Mouse (Mus musculus): ENCODE measurements around the gene Grin2d. TPM values are rescaled to one million over a fixed set of nuclear protein-coding genes. Genes with fewer than 3 reads are reported as not detected.
A peak's percentile ranks its signal among the peaks of the same experiment; 100 is the strongest.

The Grin2d gene
- total RNA-seq, 2 experiments from 2014 or later: 10.7 to 10.9 TPM

DNA sequence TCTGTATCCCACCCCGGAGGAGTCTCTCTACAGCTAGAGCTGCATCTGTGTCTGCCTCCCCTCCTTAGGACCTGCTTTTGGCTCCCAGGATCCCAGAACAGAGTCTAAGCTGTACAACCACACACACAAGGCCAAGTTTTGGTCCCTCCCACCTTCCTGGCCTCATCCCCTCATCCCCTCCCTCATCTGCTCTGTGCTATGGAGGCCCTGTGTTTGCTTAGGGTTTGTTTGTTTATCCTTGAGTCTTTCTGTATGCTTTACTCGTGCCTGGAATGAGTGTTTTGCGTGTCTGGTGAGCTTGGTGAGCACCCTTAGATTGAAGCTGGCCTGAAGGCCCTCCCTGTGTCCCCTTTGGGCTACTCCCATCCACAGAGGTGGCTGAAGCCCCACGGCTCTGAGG is 19.2 kb downstream of the Grin2d start:
- no peak for DNase-seq (ENCODE audit: low spot score in 2 of 2)

DNA sequence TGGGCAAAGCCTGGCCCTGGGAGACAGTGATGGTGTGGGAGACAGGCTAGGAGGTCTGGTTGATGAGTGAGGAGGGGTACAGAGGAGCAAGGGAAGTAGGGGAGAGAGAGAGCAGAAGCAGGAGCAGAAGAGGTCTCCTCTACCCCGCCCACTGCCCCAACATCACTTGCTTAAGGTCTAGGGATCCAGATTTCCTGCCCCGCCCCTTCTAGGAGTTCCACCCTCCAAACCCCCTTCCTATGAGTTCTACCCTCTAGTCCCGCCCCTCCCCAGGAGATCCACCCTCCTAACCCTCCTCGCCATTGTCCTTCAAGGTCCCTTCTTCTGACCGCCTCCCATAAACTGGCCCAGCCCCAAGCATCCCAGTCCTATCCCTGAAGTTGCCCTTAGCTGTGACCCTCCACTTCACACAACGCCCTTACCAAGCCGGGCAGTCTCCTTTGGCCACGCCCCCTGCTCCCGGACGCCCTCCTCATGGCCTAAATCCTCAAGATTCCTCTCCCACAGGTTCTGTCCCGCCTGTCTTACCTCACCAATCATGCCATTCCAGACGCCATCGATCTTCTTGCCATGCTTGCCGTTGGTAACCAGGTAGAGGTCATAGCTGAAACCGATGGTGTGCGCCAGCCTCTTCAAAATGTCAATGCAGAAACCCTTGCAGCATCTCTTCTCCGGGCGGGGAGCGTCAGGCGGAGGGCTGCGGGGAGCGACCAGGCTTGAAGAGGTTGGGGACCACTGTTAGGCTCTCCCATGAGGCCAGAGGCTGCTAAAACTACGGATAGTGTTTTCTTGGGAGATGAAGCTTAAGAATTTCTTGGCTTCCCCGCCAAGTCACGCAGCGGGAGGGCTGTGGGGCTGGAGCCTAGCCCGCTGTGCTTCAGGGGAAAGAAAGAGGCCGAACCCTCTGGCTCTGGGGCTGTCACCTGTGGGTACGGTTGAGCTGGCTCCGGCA is 21.0 kb downstream of the Grin2d start:
- no peak for DNase-seq (ENCODE audit: low spot score in 2 of 2)

- DNase-seq (ENCODE audit: low spot score in 2 of 2): no peak
Observed at GRCm38 (mm10) chr7:45853089-45853488, 25.1 kb downstream of the Grin2d start.

DNA sequence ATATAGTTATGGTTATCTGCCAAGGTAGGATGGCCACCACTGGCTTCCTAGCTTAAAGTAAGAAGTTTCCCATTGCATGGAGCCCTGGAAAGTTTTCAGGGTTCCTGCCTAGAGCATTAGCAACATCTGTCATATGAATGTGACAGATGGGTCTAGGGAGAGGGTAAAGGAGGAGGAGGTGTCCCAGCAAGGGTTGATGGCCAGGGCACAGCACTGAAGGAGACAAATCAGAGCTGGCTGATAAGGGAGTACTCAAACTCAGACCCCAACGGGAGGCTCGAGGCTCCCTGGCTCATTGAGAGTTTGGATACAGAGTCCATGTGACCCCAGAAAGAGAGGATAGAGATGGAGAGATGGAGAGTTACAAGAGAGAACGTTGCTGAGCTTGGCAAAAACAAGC is 27.5 kb downstream of the Grin2d start:
- DNase-seq (ENCODE audit: low spot score in 2 of 2): no peak

GRCm38 (mm10) chr7:45848447-45849027 is 29.6 kb downstream of the Grin2d start:
- no peak for DNase-seq (ENCODE audit: low spot score in 2 of 2)

GRCm38 (mm10) chr7:45842950-45843744 is 35.0 kb downstream of the Grin2d start:
- no peak for DNase-seq (ENCODE audit: low spot score in 2 of 2)

- no peak for DNase-seq (ENCODE audit: low spot score in 2 of 2)
Observed at GRCm38 (mm10) chr7:45833924-45834323, 44.3 kb downstream of the Grin2d start.

GRCm38 (mm10) chr7:45833148-45833790 is 44.9 kb downstream of the Grin2d start:
- peak in 1 of 2 experiments; percentile 49 for DNase-seq (ENCODE audit: low spot score in 2 of 2)

DNA sequence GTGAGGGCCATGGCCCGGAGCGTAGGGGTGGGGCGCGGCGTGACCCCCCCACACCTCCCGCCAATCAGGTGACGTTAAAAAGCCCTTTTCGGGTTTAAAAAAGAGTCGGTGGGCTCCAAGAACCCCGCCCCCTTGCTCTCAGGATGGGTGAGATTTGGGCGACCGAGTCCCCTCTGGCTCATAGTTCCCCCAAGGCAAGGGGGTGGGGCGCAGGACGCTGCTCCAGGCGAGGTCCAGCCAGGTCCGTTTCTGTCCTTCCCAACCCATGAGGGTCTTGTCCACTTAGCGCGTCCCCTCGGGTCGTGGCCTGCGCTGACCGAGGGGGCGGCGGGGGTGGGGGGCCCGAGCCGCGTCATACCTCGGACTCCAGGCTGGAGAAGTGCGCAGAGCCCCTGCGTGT is 45.8 kb downstream of the Grin2d start:
- DNase-seq (ENCODE audit: low spot score in 2 of 2): no peak

DNA sequence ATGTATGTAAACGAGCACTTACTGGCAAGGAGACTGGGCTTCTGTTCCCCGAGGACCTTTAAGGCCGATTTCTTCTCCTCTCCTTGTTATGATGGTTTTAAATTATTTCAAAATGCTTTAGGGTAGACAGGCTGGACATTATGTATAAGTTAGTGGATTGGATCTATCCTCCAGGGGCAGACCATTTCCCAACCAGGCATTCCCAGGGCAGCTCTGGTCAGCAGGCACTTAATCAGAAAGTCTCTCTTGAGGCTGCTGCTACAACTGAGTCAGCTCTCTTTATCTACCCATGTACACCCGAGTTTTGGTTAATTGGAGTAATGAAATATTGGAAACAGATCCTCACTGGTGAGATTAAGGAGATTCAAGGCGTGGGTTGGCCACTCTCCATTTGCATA is 47.1 kb downstream of the Grin2d start:
- DNase-seq (ENCODE audit: low spot score in 2 of 2): no peak

GRCm38 (mm10) chr7:45830427-45831127 is 47.6 kb downstream of the Grin2d start, which contains the start of gene Grwd1:
Gene Grwd1 (minus strand): TSS chr7:45830944.
- peak; percentile 85 to 90 for DNase-seq (ENCODE audit: low spot score in 2 of 2)

- DNase-seq (ENCODE audit: low spot score in 2 of 2): no peak
Observed at GRCm38 (mm10) chr7:45826631-45827030, 51.5 kb downstream of the Grin2d start.

DNA sequence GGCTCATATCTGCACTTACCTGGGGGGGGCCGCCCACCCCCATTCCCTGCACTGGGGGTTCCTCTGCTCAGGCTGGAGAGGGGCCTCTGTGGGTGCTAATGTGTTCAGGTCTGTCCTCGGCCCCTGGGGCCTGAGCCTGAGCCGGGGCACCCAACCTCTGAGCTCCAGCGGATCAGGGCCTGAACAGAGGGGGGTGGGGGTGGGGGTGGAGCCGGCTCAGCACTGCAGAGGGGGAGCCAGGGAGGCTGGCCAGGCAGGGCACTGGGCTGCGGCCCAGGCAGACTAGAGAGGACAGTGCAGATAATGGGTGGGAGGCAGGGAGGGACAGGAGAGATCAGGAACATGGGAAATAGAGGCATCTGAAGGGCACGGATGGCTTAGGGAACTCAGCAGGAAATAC is 53.6 kb downstream of the Grin2d start, which contains the start of gene Kcnj14:
Kcnj14 (minus strand) TSS at position 185 of the 400 bp plus-strand sequence.
- no peak for DNase-seq (ENCODE audit: low spot score in 2 of 2)

DNA sequence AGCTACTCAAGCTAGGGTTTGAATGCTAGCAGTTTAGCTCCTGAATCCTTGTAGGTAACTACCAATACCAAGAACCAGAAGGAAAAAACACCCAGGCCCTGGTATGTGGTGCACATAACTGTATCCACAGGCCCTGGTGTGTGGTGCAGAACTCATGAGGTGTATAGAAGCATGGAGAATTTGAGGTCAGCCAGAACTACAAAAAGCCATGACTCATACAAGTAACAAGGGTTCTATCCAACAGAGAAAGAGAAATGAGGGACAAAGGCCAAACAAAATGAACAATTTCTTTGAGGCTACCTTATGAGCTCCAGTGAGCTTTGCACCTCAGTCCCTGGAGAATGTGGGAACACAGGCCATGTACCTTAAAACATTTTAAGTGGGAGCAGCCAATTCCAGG is 57.3 kb downstream of the Grin2d start:
- no peak for DNase-seq (ENCODE audit: low spot score in 2 of 2)

GRCm38 (mm10) chr7:45819843-45820242 is 58.3 kb downstream of the Grin2d start:
- DNase-seq (ENCODE audit: low spot score in 2 of 2): no peak

- DNase-seq (ENCODE audit: low spot score in 2 of 2): no peak
Observed at GRCm38 (mm10) chr7:45815984-45816351, 62.2 kb downstream of the Grin2d start.

- no peak for DNase-seq (ENCODE audit: low spot score in 2 of 2)
Observed at GRCm38 (mm10) chr7:45815323-45815983, 62.7 kb downstream of the Grin2d start.

- DNase-seq (ENCODE audit: low spot score in 2 of 2): no peak
Observed at GRCm38 (mm10) chr7:45814841-45815240, 63.3 kb downstream of the Grin2d start.

GRCm38 (mm10) chr7:45813787-45814779 is 64.1 kb downstream of the Grin2d start, which contains the start of gene Cyth2:
Gene Cyth2 (minus strand): TSS chr7:45814581.
- peak; percentile 98 for DNase-seq (ENCODE audit: low spot score in 2 of 2)

All from left cerebral cortex, adult 18-20 months (tissue).